Mouse (Mus musculus) adrenal gland, postnatal 25 days (tissue): ENCODE results near the gene Dram2. TPM values are rescaled to one million over a fixed set of nuclear protein-coding genes. Genes with fewer than 3 reads are reported as not detected.

Experiments
- total RNA-seq: library from RNA; stranded (reverse); gene quantifications from 2 replicates; pipeline ENCODE4 v1.2.3, GENCODE M21; 2021

The Dram2 gene
- total RNA-seq, 1 experiment from 2014 or later: 83.3 TPM

Other genes starting within 250 kb of the Dram2 start
- not detected in 2 replicates for gene Chil6, start 141.6 kb upstream of the Dram2 start, total RNA-seq
- gene Dennd2d, start 65.4 kb upstream of the Dram2 start, total RNA-seq: 4.6 and 5.0 TPM in 2 replicates
- 34.0 and 38.6 TPM in 2 replicates for gene Cept1, start within 50 bp of the Dram2 start, total RNA-seq
- 18.3 and 19.4 TPM in 2 replicates for gene Lrif1, start 137.2 kb downstream of the Dram2 start, total RNA-seq
- 4.9 and 5.3 TPM in 2 replicates for gene Cd53, start 242.4 kb downstream of the Dram2 start, total RNA-seq